Mouse (Mus musculus): ENCODE measurements around the gene Ptbp3. TPM values are rescaled to one million over a fixed set of nuclear protein-coding genes. Genes with fewer than 3 reads are reported as not detected.
"Not testable (repeated sequence)": the region's sequence is repeated elsewhere in the genome, so short reads cannot be mapped to it uniquely, and the experiment has no call there.

Ptbp3 gene
- total RNA-seq, 2 experiments from 2014 or later, result 6.7 to 10.0 TPM

DNA sequence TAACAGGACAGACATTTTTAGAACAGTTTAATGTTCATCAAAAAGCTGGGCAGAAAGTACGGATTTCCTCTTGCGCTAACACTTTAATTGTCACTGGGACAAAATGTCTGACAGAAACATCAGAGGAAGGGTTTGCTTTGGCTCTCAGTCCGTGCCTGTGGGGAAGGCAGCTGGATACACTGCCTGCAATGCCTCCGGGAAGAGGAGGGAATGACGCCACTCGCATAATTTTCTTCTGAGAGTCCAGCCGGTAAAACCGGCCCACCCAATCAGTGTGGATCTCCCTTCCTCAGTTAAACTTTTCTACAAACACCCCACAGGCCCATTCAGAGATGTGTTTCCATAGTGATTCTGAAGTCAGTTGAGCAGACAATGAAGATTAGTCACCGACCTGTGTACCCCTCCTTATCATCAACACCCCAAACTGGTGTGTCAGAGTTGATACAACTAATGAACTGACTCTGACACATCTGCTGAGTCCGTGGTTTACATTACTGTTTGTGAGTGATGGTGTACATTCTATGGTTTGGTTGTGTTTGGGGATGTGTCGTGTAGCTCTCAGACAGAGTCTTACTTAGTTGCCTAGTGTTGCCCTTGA is 23.5 kb upstream of the Ptbp3 start:
- TF ChIP-seq CTCF (IDR thresholded peaks at IDR 0.05), result no peak
- intact Hi-C loops (cut with DNase I), result no loop called here
- Histone ChIP-seq H3K27ac (no peak overlapping the region), H3K4me3 (no peak overlapping the region)
- no peak for DNase-seq

DNA sequence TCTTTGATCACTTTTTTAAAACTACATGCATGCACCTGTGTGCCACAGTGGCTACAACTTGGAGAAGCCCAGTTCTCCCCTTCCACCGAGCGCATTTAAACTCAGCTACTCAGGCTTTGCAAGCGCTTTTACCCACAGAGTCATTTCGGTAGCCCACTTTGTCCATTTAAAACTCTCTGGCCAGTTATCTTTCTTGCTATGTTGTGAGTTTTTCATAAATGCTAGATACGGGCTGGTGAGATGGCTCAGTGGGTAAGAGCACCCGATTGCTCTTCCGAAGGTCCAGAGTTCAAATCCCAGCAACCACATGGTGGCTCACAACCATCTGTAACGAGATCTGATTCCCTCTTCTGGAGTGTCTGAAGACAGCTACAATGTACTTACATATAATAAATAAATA is 21.4 kb upstream of the Ptbp3 start:
- H3K4me3 ChIP-seq; DNase-seq; intact Hi-C loops (cut with DNase I); H3K27ac ChIP-seq: not testable (repeated sequence)

DNA sequence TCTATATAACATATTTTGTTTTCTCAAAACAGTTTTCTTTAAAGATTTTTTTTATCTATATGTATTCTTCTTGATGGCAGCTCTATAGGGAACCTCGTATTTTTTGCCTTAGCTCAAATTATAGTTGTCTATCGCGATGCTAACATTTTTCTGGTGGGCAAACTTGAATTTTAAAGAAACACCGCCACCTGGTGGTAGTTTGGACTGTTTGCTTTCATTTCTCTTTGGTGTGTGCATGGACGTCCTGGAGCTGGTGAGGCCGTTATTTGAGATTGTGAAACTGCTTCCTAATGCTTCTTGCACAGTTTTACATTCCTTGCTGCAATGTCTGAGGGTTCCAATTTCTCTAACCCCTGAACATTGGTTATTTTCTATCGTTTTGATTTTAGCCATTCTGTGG is 20.4 kb upstream of the Ptbp3 start:
- DNase-seq, result peak; percentile 68
- no peak overlapping the region; the same call in 1 of the 2 replicates for H3K4me3 ChIP-seq
- H3K27ac ChIP-seq, result no peak overlapping the region
- peak; percentile 87 for TF ChIP-seq CTCF (IDR thresholded peaks at IDR 0.05)
- intact Hi-C loops (cut with DNase I), result loop anchor here (1.0 to 5.0 kb wide), 2 partner anchors 209 to 472 kb away; no protein-coding TSS in a partner anchor

DNA sequence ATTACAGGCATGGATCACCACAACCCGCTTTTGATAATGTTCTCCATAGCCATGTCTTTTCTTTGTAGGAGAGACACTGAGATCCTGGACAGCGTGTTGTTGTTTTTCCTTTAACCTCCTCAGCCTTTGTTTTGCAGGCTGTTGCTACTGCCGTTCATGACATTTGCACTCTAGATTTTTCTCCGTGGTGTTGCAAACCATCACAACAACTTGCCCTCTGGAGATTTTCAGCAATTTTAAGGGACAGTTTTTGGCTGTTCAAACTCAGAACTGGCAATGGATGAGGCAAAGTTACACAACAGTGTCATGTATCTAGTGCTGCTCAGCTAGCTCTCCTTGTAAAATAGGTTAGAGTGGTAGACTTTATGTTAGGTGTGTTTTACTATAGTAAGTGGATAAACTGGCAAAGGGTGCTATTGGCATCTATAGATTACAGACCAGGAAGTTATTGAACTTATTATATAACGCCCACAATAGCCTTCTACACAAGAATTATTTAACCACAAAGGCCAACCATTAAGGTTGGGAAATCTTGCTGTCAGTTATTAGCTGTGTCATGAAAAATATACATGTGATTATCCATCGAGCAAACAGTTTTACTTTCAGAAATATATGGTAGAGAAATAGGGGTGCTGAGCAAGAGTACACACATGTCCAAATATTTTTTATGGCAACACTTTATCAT is 18.6 kb upstream of the Ptbp3 start:
- Histone ChIP-seq H3K27ac (no peak overlapping the region), H3K4me3 (no peak overlapping the region)
- intact Hi-C loops (cut with DNase I), result loop anchor here (5.0 kb wide), 1 partner anchor 470 kb away; no protein-coding TSS in a partner anchor
- no peak for TF ChIP-seq CTCF (IDR thresholded peaks at IDR 0.05)
- no peak for DNase-seq

DNA sequence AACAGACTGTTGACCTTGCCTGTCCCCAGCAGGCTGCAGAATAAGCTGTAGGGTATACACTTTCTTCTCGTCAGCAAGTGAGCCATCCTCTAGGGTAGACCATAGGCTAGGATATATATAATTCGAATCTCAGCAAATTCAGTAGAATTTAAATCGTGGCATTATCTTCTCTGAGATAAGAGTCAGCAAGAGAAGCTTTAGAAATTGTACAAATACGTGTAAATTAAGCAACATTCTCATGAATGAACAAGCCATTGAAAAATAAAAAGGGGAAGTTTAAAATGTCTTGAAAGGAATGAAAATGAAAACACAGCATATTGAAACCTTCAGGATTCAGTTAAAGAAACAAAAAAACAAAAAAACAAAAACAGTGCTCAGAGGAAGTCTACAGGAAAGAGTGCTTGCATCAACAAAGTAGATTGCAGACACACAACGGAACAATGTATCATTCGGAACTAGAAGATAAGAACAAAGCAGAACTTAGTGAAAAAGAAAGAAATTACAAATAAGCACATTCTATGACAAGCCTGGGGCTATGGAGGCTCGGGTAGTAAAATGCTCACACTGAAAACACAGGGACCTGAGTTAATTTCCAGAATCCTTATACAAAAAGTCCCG is 16.5 kb upstream of the Ptbp3 start:
- no peak for TF ChIP-seq CTCF (IDR thresholded peaks at IDR 0.05)
- intact Hi-C loops (cut with DNase I), result loop anchor here (5.0 kb wide), 1 partner anchor 468 kb away; no protein-coding TSS in a partner anchor
- DNase-seq, result no peak
- H3K27ac ChIP-seq, result no peak overlapping the region
- H3K4me3 ChIP-seq, result no peak overlapping the region

DNA sequence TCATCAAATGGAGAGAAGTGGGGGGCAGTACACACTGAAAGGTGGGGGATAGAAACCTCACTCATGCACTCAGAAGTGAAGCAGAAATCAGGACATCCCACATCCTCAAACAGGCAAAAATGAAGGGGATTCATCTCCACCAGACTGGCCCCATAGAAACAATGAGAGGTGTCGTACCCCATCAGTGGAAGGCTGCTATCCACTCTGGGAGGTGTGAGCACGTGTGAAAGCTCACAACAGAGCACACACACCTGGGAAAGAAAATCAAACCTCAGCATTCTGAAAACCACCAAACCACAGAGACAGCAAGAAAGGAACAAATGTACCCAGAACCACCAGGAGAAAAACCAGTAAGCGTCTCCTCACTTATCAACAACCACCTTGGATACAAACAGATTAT is 15.0 kb upstream of the Ptbp3 start:
- no peak for TF ChIP-seq CTCF (IDR thresholded peaks at IDR 0.05)
- no peak overlapping the region for H3K4me3 ChIP-seq
- no peak for DNase-seq
- no peak overlapping the region for H3K27ac ChIP-seq
- intact Hi-C loops (cut with DNase I), result no loop called here

DNA sequence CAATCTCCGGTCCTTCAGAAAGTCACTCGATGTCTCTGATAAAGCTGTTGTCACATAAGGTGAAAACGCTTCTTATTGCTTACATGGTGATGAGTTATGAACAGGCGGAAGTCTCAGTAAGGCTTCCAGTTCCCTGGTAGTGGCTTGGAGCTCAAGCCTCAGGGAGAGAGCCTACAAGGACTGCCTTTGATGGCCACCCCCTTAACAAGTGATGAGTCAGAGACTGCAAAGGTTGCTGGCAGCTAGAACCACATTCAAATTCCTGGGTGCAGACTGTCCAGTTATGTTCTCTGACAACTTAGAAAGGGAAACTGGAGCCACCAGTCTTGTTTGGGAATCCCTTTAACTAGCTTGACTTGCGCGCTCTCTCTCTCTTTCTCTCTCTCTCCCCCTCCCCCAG is 11.0 kb upstream of the Ptbp3 start:
- no peak for TF ChIP-seq CTCF (IDR thresholded peaks at IDR 0.05)
- DNase-seq, result no peak
- Histone ChIP-seq H3K4me3 (no peak overlapping the region), H3K27ac (no peak overlapping the region)
- intact Hi-C loops (cut with DNase I), result no loop called here

DNA sequence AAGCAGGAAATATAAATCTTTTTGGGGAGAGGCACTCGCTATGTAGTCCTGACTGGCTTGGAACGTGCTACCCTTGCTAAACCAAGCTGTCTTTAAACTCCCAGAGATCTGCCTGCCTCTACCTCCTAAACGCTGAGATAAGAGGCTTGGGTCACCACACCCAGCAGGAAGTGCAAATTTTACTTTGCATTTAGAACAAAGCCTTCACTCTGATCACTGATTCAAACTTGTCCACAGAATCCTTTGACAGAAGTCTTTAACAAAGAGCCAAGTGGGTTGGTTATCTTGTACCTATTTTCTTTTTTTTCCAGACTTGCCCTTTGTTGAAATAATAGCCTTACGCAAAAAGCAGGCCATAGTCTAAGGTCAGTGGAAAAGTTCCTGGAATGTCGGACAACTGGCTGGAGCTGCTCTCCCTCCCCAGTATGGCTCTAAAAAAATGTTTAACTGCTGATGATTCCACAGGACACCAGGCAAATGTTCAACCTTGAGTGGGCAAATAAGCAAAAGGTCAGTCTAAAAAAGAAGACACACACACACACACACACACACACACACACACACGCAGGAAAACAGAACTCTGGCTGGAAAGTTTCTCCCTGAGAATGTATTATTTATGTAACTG is 9.0 kb upstream of the Ptbp3 start:
- Histone ChIP-seq H3K4me3 (no peak overlapping the region), H3K27ac (no peak overlapping the region)
- intact Hi-C loops (cut with DNase I), result no loop called here
- DNase-seq, result no peak
- no peak for TF ChIP-seq CTCF (IDR thresholded peaks at IDR 0.05)

DNA sequence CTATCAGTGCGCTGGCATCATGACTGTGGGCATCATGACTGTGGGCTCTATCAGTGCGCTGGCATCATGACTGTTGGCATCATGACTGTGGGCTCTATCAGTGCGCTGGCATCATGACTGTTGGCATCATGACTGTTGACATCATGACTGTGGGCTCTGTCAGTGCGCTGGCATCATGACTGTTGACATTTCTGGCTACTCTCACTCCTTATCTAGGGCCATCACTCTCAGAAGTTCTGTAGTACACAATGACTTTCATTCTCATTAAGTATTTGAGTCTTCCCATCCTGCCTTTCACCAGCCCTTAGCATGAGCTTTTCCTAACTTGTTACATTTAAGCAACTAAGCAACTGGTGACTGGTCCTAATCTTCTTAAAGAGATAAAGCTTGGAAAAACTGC is 8.2 kb upstream of the Ptbp3 start:
- intact Hi-C loops (cut with DNase I); H3K4me3 ChIP-seq; DNase-seq; H3K27ac ChIP-seq: not testable (repeated sequence)

DNA sequence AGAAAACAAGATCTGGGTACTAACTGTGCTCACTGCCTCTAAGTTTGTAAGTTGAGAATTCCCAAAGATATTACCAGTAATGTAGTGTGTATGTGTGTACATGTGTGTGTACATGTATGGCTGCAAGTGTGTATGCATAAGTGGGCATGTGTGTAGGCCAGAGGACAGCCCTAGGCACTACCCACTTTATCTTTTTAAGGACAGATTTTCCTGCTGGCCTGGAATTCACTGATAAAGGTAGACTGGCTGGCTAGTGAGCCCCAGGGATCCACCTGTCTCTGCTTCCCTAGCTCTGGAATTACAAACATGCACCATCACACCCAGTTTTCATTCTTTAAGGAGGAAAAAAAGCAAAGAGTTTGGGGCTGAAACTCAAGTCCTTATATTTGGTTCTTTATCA is 6.0 kb upstream of the Ptbp3 start:
- no peak for DNase-seq
- Histone ChIP-seq H3K4me3 (no peak overlapping the region), H3K27ac (no peak overlapping the region)
- intact Hi-C loops (cut with DNase I), result no loop called here
- TF ChIP-seq CTCF (IDR thresholded peaks at IDR 0.05), result no peak

DNA sequence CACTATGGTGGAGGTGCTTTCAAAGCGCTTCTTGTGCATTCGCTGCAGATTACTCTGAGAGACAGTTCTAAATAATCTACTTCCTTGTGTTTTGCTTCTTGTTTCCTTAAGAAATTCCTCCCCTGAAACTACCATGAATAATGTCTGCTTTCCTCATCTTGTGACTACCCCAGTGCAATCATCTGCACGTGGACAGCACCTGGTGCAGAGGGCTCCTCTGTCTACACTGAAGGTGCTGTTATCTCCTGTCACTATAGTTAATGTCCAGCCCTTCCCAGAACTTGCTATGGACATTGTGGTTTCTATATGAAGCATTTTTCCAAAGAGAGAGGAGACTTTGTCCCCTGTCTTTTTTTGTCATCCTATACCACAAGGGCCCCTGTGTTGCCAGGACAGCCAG is 4.4 kb upstream of the Ptbp3 start:
- no peak for DNase-seq
- Histone ChIP-seq H3K27ac (no peak overlapping the region), H3K4me3 (no peak overlapping the region)
- TF ChIP-seq CTCF (IDR thresholded peaks at IDR 0.05), result no peak
- intact Hi-C loops (cut with DNase I), result no loop called here

DNA sequence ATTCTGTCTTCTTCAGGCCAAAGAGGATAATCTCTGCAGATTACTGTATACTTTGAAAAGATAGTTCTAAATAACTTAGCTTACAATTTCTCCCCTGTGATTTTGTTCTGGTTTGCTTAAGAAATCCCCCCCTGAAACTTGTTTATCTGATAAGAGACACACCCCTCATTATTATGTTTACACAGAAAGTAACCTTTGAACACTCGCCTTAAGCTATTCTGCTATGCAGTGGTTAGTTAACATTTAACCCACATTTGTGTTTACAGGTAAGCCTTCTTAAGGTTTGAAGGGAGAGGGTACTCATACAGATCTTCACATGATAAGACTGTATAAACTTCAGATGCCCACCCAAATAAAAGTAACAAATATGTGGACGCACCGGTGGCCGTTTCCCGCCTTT is 3.7 kb upstream of the Ptbp3 start:
- Histone ChIP-seq H3K27ac (no peak overlapping the region), H3K4me3 (no peak overlapping the region)
- DNase-seq, result no peak
- no peak for TF ChIP-seq CTCF (IDR thresholded peaks at IDR 0.05)
- intact Hi-C loops (cut with DNase I), result no loop called here

DNA sequence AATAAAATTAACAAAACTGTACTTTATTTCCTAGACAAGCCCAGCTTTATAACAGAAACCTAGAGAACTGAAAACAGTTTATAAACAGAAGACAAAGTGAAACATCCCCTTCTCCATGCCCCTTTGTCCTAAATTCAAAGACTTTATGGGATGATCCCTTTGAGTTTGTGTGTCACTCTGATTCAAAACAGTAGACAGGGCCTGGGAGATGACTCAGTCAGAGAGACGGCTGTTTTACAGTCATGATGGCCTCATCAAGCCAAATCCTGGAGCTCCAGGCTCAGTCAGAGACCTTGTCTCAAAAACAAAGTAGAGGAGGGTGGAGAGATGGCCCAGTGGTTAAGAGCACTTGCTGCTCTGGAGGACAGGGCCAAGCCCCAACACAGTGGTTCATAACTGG is 2.7 kb upstream of the Ptbp3 start:
- H3K4me3 ChIP-seq, result no peak overlapping the region
- intact Hi-C loops (cut with DNase I), result no loop called here

More for the DNA sequence above, 2.7 kb upstream of the Ptbp3 start:
- DNase-seq, result no peak
- no peak for TF ChIP-seq CTCF (IDR thresholded peaks at IDR 0.05)
- H3K27ac ChIP-seq, result no peak overlapping the region

Data from gastrocnemius, adult 2 months (tissue).